Mouse (Mus musculus) bone marrow macrophage, adult 2 months (primary cell): ENCODE data around the gene Tob2.

ENCODE experiments used
- CTCF ChIP-seq: IDR thresholded peaks from 2 replicates; pipeline ENCODE4 v1.5.1; 2012; ENCODE audit warnings: low read depth, mild to moderate bottlenecking, low read length, moderate library complexity
- POLR2A ChIP-seq: IDR thresholded peaks from 2 replicates; pipeline ENCODE4 v1.6.1; 2012; ENCODE audit warnings: mild to moderate bottlenecking, low read depth, low read length, borderline replicate concordance

- TF ChIP-seq CTCF = no peak
- no peak for TF ChIP-seq POLR2A
Observed at GRCm38 (mm10) chr15:81853081-81853480, 5.5 kb downstream of the Tob2 start.
